Mouse (Mus musculus): ENCODE measurements at regions not wholly inside any gene's neighbourhood (a gene's known extent, or its start where the extent isn't known, plus 50 kb on each side); places are given as distances from the start of the nearest gene placed in this dataset.

- no peak overlapping the region for H3K4me3 ChIP-seq (ENCODE audit: low read depth, low read length)
- H3K9ac ChIP-seq (replicated peaks) = no peak overlapping the region
- DNase-seq (no peak), ATAC-seq (no peak)
- H3K9me3 ChIP-seq (ENCODE audit: low read length) = no peaks in the 10 kb centered on the region
- no peaks in the 10 kb centered on the region for H3K36me3 ChIP-seq (replicated peaks; ENCODE audit: insufficient read depth, low read length)
- TF ChIP-seq CTCF (IDR thresholded peaks at IDR 0.05; ENCODE audit: low read depth) (no peak), EP300 (IDR thresholded peaks at IDR 0.05; ENCODE audit: low read depth) (no peak)
- H3K27ac ChIP-seq (ENCODE audit: low read depth) = no peak overlapping the region
- no peaks in the 10 kb centered on the region for H3K4me1 ChIP-seq (ENCODE audit: insufficient read depth)
- 80% methylated on average over 2 of the region's 2 CpGs for WGBS (ENCODE audit: insufficient replicate concordance)
- no peaks in the 10 kb centered on the region for H3K27me3 ChIP-seq (ENCODE audit: insufficient read depth, low read length)
- H3K4me2 ChIP-seq (ENCODE audit: low read depth, low read length) = no peak overlapping the region
These were observed 380.2 kb upstream of the Trib2 start for GRCm38 (mm10) chr12:16196917-16197316.

GRCm38 (mm10) chr12:16191803-16192389, 375.2 kb upstream of the Trib2 start:
- Histone ChIP-seq H3K27ac (ENCODE audit: low read depth) (no peak overlapping the region), H3K4me1 (ENCODE audit: insufficient read depth) (no peaks in the 10 kb centered on the region), H3K27me3 (ENCODE audit: insufficient read depth, low read length) (no peaks in the 10 kb centered on the region), H3K36me3 (replicated peaks; ENCODE audit: insufficient read depth, low read length) (no peaks in the 10 kb centered on the region), H3K4me2 (ENCODE audit: low read depth, low read length) (no peak overlapping the region), H3K9me3 (ENCODE audit: low read length) (no peaks in the 10 kb centered on the region), H3K4me3 (ENCODE audit: low read depth, low read length) (no peak overlapping the region), H3K9ac (replicated peaks) (no peak overlapping the region)
- TF ChIP-seq EP300 (IDR thresholded peaks at IDR 0.05; ENCODE audit: low read depth) (no peak), CTCF (IDR thresholded peaks at IDR 0.05; ENCODE audit: low read depth) (no peak)
- WGBS (ENCODE audit: insufficient replicate concordance) = 64% methylated on average over 3 of the region's 3 CpGs
- no peak for ATAC-seq
- DNase-seq = no peak

- H3K4me3 ChIP-seq (ENCODE audit: low read depth, low read length) = no peak overlapping the region
- WGBS (ENCODE audit: insufficient replicate concordance) = 61% methylated on average over 3 of the region's 3 CpGs
- no peak overlapping the region for H3K27ac ChIP-seq (ENCODE audit: low read depth)
- peaks cover 3% of the 10 kb centered on the region; the same call in 1 of the 2 replicates for H3K4me1 ChIP-seq (ENCODE audit: insufficient read depth)
- no peak for DNase-seq
- TF ChIP-seq CTCF (IDR thresholded peaks at IDR 0.05; ENCODE audit: low read depth) (no peak), EP300 (IDR thresholded peaks at IDR 0.05; ENCODE audit: low read depth) (no peak)
- no peaks in the 10 kb centered on the region for H3K27me3 ChIP-seq (ENCODE audit: insufficient read depth, low read length)
- no peaks in the 10 kb centered on the region for H3K9me3 ChIP-seq (ENCODE audit: low read length)
- ATAC-seq = no peak
- no peak overlapping the region for H3K4me2 ChIP-seq (ENCODE audit: low read depth, low read length)
- H3K9ac ChIP-seq (replicated peaks) = no peak overlapping the region
- no peaks in the 10 kb centered on the region for H3K36me3 ChIP-seq (replicated peaks; ENCODE audit: insufficient read depth, low read length)
These were observed 374.0 kb upstream of the Trib2 start for GRCm38 (mm10) chr12:16190706-16191105.

GRCm38 (mm10) chr12:16189441-16189840, 372.7 kb upstream of the Trib2 start:
- no peaks in the 10 kb centered on the region for H3K9me3 ChIP-seq (ENCODE audit: low read length)
- H3K4me2 ChIP-seq (ENCODE audit: low read depth, low read length) = no peak overlapping the region
- H3K4me1 ChIP-seq (ENCODE audit: insufficient read depth) = peaks cover 3% of the 10 kb centered on the region; the same call in 1 of the 2 replicates
- no peak overlapping the region for H3K27ac ChIP-seq (ENCODE audit: low read depth)
- no peak for TF ChIP-seq EP300 (IDR thresholded peaks at IDR 0.05; ENCODE audit: low read depth)
- no peaks in the 10 kb centered on the region for H3K27me3 ChIP-seq (ENCODE audit: insufficient read depth, low read length)
- ATAC-seq (no peak), DNase-seq (no peak)
- no peaks in the 10 kb centered on the region for H3K36me3 ChIP-seq (replicated peaks; ENCODE audit: insufficient read depth, low read length)
- no peak overlapping the region for H3K4me3 ChIP-seq (ENCODE audit: low read depth, low read length)
- no peak overlapping the region for H3K9ac ChIP-seq (replicated peaks)

- no peak for TF ChIP-seq EP300 (IDR thresholded peaks at IDR 0.05; ENCODE audit: low read depth)
- no peak for TF ChIP-seq CTCF (IDR thresholded peaks at IDR 0.05; ENCODE audit: low read depth)
- Histone ChIP-seq H3K9ac (replicated peaks) (no peak overlapping the region), H3K27me3 (ENCODE audit: insufficient read depth, low read length) (no peaks in the 10 kb centered on the region), H3K9me3 (ENCODE audit: low read length) (no peaks in the 10 kb centered on the region), H3K36me3 (replicated peaks; ENCODE audit: insufficient read depth, low read length) (no peaks in the 10 kb centered on the region), H3K27ac (ENCODE audit: low read depth) (no peak overlapping the region), H3K4me2 (ENCODE audit: low read depth, low read length) (peak overlapping the region; percentile 52), H3K4me3 (ENCODE audit: low read depth, low read length) (no peak overlapping the region), H3K4me1 (ENCODE audit: insufficient read depth) (peaks cover 3% of the 10 kb centered on the region; the same call in 1 of the 2 replicates)
- 36% methylated on average over 12 of the region's 12 CpGs for WGBS (ENCODE audit: insufficient replicate concordance)
- DNase-seq (no peak), ATAC-seq (no peak)
These were observed 369.3 kb upstream of the Trib2 start for GRCm38 (mm10) chr12:16185976-16186515.

GRCm38 (mm10) chr12:16185431-16185923, 368.8 kb upstream of the Trib2 start:
- DNase-seq = peak; percentile 42

More at GRCm38 (mm10) chr12:16185431-16185923, 368.8 kb upstream of the Trib2 start:
- H3K4me1 ChIP-seq (ENCODE audit: insufficient read depth) = peaks cover 3% of the 10 kb centered on the region; the same call in 1 of the 2 replicates
- no peak overlapping the region for H3K27ac ChIP-seq (ENCODE audit: low read depth)
- H3K9me3 ChIP-seq (ENCODE audit: low read length) = no peaks in the 10 kb centered on the region
- H3K4me2 ChIP-seq (ENCODE audit: low read depth, low read length) = peak overlapping the region; percentile 52
- WGBS (ENCODE audit: insufficient replicate concordance) = 14% methylated on average over 14 of the region's 14 CpGs
- no peak overlapping the region for H3K9ac ChIP-seq (replicated peaks)
- peak; percentile 48; the same call in 1 of the 2 replicates for ATAC-seq
- no peaks in the 10 kb centered on the region for H3K36me3 ChIP-seq (replicated peaks; ENCODE audit: insufficient read depth, low read length)
- H3K27me3 ChIP-seq (ENCODE audit: insufficient read depth, low read length) = no peaks in the 10 kb centered on the region
- no peak overlapping the region for H3K4me3 ChIP-seq (ENCODE audit: low read depth, low read length)
- TF ChIP-seq EP300 (IDR thresholded peaks at IDR 0.05; ENCODE audit: low read depth) = peak; percentile 54; the same call in 1 of the 2 replicates
- no peak for TF ChIP-seq CTCF (IDR thresholded peaks at IDR 0.05; ENCODE audit: low read depth)
